Mouse (Mus musculus): ENCODE data around the gene Cdk15.

GRCm38 (mm10) chr1:59295769-59296168 lies 39.1 kb downstream of the Cdk15 start:
- TF ChIP-seq CTCF (IDR thresholded peaks at IDR 0.05; ENCODE audit: borderline replicate concordance, extremely low read depth, insufficient read depth, insufficient read length) = no peak
- TF ChIP-seq POLR2A (IDR thresholded peaks at IDR 0.05; ENCODE audit: borderline replicate concordance, extremely low read depth, insufficient read depth, insufficient read length, poor library complexity, severe bottlenecking) = no peak
